Mouse (Mus musculus) heart, embryonic 16.5 days (tissue): ENCODE measurements around the gene Wwp2. TPM values are rescaled to one million over a fixed set of nuclear protein-coding genes. Genes with fewer than 3 reads are reported as not detected.

Experiments used
- ATAC-seq: fragments of 200-750 bp; cut with Nextera tagmentation; replicated peaks from 2 replicates; pipeline ENCODE4 v1.8.0; 2017; ENCODE audit warnings: moderate number of reproducible peaks; ENCODE audit not compliant: insufficient read depth, low FRiP score; ENCODE audit errors: extremely low read depth
- H3K27ac ChIP-seq: fragments of 300-500 bp; sonication (generic); 2 replicates; pipeline ENCODE4 v1.5.1; 2014; ENCODE audit warnings: mild to moderate bottlenecking, low read length, control low read depth, moderate library complexity
- H3K27me3 ChIP-seq: fragments of 300-500 bp; sonication (generic); 2 replicates; pipeline ENCODE4 v1.6.1; 2014; ENCODE audit warnings: low read length, mixed read lengths; ENCODE audit not compliant: control insufficient read depth, insufficient read depth
- H3K36me3 ChIP-seq: fragments of 300-500 bp; sonication (generic); 2 replicates; pipeline ENCODE4 v1.6.1; 2014; ENCODE audit not compliant: control insufficient read depth, insufficient read depth
- H3K4me1 ChIP-seq: fragments of 300-500 bp; sonication (generic); 2 replicates; pipeline ENCODE4 v1.6.1; 2014; ENCODE audit warnings: low read length, mixed read lengths; ENCODE audit not compliant: control insufficient read depth, insufficient read depth
- H3K4me2 ChIP-seq: fragments of 300-500 bp; sonication (generic); 2 replicates; pipeline ENCODE4 v1.6.1; 2014; ENCODE audit warnings: low read depth, mild to moderate bottlenecking, control low read depth, low read length
- H3K4me3 ChIP-seq: fragments of 300-500 bp; sonication (generic); 2 replicates; pipeline ENCODE4 v1.5.1; 2014; ENCODE audit warnings: mild to moderate bottlenecking, control low read depth, low read length
- H3K9ac ChIP-seq: fragments of 300-500 bp; sonication (generic); 2 replicates; pipeline ENCODE4 v1.6.1; 2014; ENCODE audit warnings: low read length, control low read depth
- H3K9me3 ChIP-seq: fragments of 300-500 bp; sonication (generic); replicated peaks from 2 replicates; pipeline ENCODE4 v1.6.1; 2016; ENCODE audit warnings: low read length; ENCODE audit not compliant: control insufficient read depth
- WGBS: fragments of 180-500 bp; shearing (Covaris S2); extraction: QIAGEN DNeasy Blood & Tissue Kit; methylation state at CpG from one replicate; pipeline ENCODE4 v1.1.7; 2014; 5-methylcytosine and 5-hydroxymethylcytosine counted together
- polyA plus RNA-seq: library from polyadenylated mRNA; unstranded; fragments of >200 nt; fragmentation: Nextera tagmentation; extraction: Ambion mirVana; gene quantifications from 2 replicates; pipeline ENCODE4 v1.2.1, GENCODE M21; 2015

The Wwp2 gene
- polyA plus RNA-seq, 1 experiment from 2014 or later: 31.4 TPM

- Histone ChIP-seq H3K27ac (no peak overlapping the region), H3K4me2 (no peak overlapping the region)
- ATAC-seq: no peak
Observed at GRCm38 (mm10) chr8:107491831-107492230, 55.7 kb downstream of the Wwp2 start.

GRCm38 (mm10) chr8:107492802-107493201 is 56.6 kb downstream of the Wwp2 start:
- ATAC-seq: no peak
- WGBS: 92% methylated on average over 5 of the region's 5 CpGs
- Histone ChIP-seq H3K9ac (no peak overlapping the region), H3K27me3 (no peaks in the 10 kb centered on the region), H3K4me1 (peaks cover 24% of the 10 kb centered on the region), H3K4me3 (no peak overlapping the region), H3K36me3 (no peaks in the 10 kb centered on the region), H3K9me3 (no peaks in the 10 kb centered on the region), H3K27ac (no peak overlapping the region), H3K4me2 (no peak overlapping the region)

More at GRCm38 (mm10) chr8:107491831-107492230, 55.7 kb downstream of the Wwp2 start:
- Histone ChIP-seq H3K4me3 (no peak overlapping the region), H3K36me3 (no peaks in the 10 kb centered on the region), H3K4me1 (peaks cover 24% of the 10 kb centered on the region), H3K9me3 (no peaks in the 10 kb centered on the region), H3K27me3 (no peaks in the 10 kb centered on the region), H3K9ac (no peak overlapping the region)

- H3K4me2 ChIP-seq: no peak overlapping the region
- no peaks in the 10 kb centered on the region for H3K36me3 ChIP-seq
- peaks cover 21% of the 10 kb centered on the region for H3K4me1 ChIP-seq
- no peaks in the 10 kb centered on the region for H3K9me3 ChIP-seq
- 74% methylated on average over 9 of the region's 9 CpGs for WGBS
- no peak overlapping the region for H3K4me3 ChIP-seq
- H3K9ac ChIP-seq: no peak overlapping the region
- H3K27me3 ChIP-seq: no peaks in the 10 kb centered on the region
- H3K27ac ChIP-seq: no peak overlapping the region
- no peak for ATAC-seq
Observed at GRCm38 (mm10) chr8:107495425-107495824, 59.3 kb downstream of the Wwp2 start.

GRCm38 (mm10) chr8:107497708-107498107 is 61.5 kb downstream of the Wwp2 start:
- no peak overlapping the region for H3K4me2 ChIP-seq
- H3K9ac ChIP-seq: no peak overlapping the region
- 79% methylated on average over 6 of the region's 6 CpGs for WGBS
- no peaks in the 10 kb centered on the region for H3K36me3 ChIP-seq
- no peak overlapping the region for H3K4me3 ChIP-seq
- H3K27me3 ChIP-seq: no peaks in the 10 kb centered on the region
- ATAC-seq: no peak
- H3K4me1 ChIP-seq: peaks cover 15% of the 10 kb centered on the region
- H3K27ac ChIP-seq: no peak overlapping the region; the same call in 1 of the 2 replicates
- H3K9me3 ChIP-seq: no peaks in the 10 kb centered on the region

- H3K9ac ChIP-seq: no peak overlapping the region
- ATAC-seq: no peak
- WGBS: 62% methylated on average over 1 of the region's 1 CpGs
Observed at GRCm38 (mm10) chr8:107498390-107498789, 62.2 kb downstream of the Wwp2 start.

GRCm38 (mm10) chr8:107498806-107499205 is 62.6 kb downstream of the Wwp2 start:
- no peaks in the 10 kb centered on the region for H3K9me3 ChIP-seq
- peak; percentile 63; the same call in 1 of the 2 replicates for ATAC-seq
- peaks cover 21% of the 10 kb centered on the region for H3K4me1 ChIP-seq
- H3K9ac ChIP-seq: no peak overlapping the region
- no peaks in the 10 kb centered on the region for H3K27me3 ChIP-seq
- WGBS: 61% methylated on average over 8 of the region's 8 CpGs
- no peaks in the 10 kb centered on the region for H3K36me3 ChIP-seq
- no peak overlapping the region for H3K4me3 ChIP-seq
- no peak overlapping the region for H3K4me2 ChIP-seq
- H3K27ac ChIP-seq: peak overlapping the region; percentile 33; the same call in 1 of the 2 replicates

More at GRCm38 (mm10) chr8:107498390-107498789, 62.2 kb downstream of the Wwp2 start:
- H3K4me1 ChIP-seq: peaks cover 17% of the 10 kb centered on the region
- no peaks in the 10 kb centered on the region for H3K9me3 ChIP-seq
- H3K27me3 ChIP-seq: no peaks in the 10 kb centered on the region
- H3K4me2 ChIP-seq: no peak overlapping the region
- no peaks in the 10 kb centered on the region for H3K36me3 ChIP-seq
- H3K27ac ChIP-seq: peak overlapping the region; percentile 33; the same call in 1 of the 2 replicates
- no peak overlapping the region for H3K4me3 ChIP-seq

GRCm38 (mm10) chr8:107499519-107499918 is 63.4 kb downstream of the Wwp2 start:
- Histone ChIP-seq H3K27me3 (no peaks in the 10 kb centered on the region), H3K9me3 (no peaks in the 10 kb centered on the region), H3K27ac (peak overlapping the region; percentile 23; the same call in 1 of the 2 replicates), H3K4me2 (no peak overlapping the region), H3K9ac (no peak overlapping the region), H3K4me3 (no peak overlapping the region), H3K36me3 (no peaks in the 10 kb centered on the region), H3K4me1 (peaks cover 29% of the 10 kb centered on the region)
- WGBS: 46% methylated on average over 3 of the region's 3 CpGs
- ATAC-seq: no peak; the same call in 1 of the 2 replicates

GRCm38 (mm10) chr8:107502407-107502806 is 66.2 kb downstream of the Wwp2 start:
- no peak overlapping the region for H3K4me3 ChIP-seq
- H3K9ac ChIP-seq: no peak overlapping the region
- peaks cover 2% of the 10 kb centered on the region; the same call in 1 of the 2 replicates for H3K36me3 ChIP-seq
- H3K27ac ChIP-seq: no peak overlapping the region
- no peaks in the 10 kb centered on the region for H3K9me3 ChIP-seq
- peaks cover 37% of the 10 kb centered on the region for H3K4me1 ChIP-seq
- WGBS: 83% methylated on average over 8 of the region's 8 CpGs
- H3K4me2 ChIP-seq: no peak overlapping the region
- H3K27me3 ChIP-seq: no peaks in the 10 kb centered on the region
- no peak for ATAC-seq

GRCm38 (mm10) chr8:107502922-107503321 is 66.8 kb downstream of the Wwp2 start:
- H3K4me3 ChIP-seq: no peak overlapping the region
- H3K4me1 ChIP-seq: peaks cover 37% of the 10 kb centered on the region
- WGBS: 76% methylated on average over 3 of the region's 3 CpGs
- no peak overlapping the region for H3K4me2 ChIP-seq
- H3K9ac ChIP-seq: no peak overlapping the region
- H3K27me3 ChIP-seq: no peaks in the 10 kb centered on the region
- no peaks in the 10 kb centered on the region for H3K9me3 ChIP-seq
- no peak for ATAC-seq
- peaks cover 2% of the 10 kb centered on the region; the same call in 1 of the 2 replicates for H3K36me3 ChIP-seq
- no peak overlapping the region for H3K27ac ChIP-seq
